Mouse (Mus musculus) ES-Bruce4 (cell line): ENCODE measurements at regions not wholly inside any gene's neighbourhood (a gene's known extent, or its start where the extent isn't known, plus 50 kb on each side); places are given as distances from the start of the nearest gene placed in this dataset.

ENCODE experiments used
- CTCF ChIP-seq: IDR thresholded peaks from one replicate; pipeline ENCODE4 v1.8.1; 2011; ENCODE audit warnings: low read depth, low read length
- POLR2A ChIP-seq: IDR thresholded peaks from one replicate; pipeline ENCODE4 v1.8.1; 2011; ENCODE audit warnings: low read length; ENCODE audit not compliant: insufficient read depth

- TF ChIP-seq POLR2A (no peak), CTCF (no peak)
These were observed 63.4 kb upstream of the Xylt1 start for GRCm38 (mm10) chr7:117317362-117317761.
